Mouse (Mus musculus) lung, postnatal 0 days (tissue): ENCODE data around the gene Lrrc23.

ENCODE experiments used
- CTCF ChIP-seq: IDR thresholded peaks from 2 replicates; pipeline ENCODE4 v1.5.1; 2016; ENCODE audit warnings: antibody characterized with exemption, mild to moderate bottlenecking
- EP300 ChIP-seq: IDR thresholded peaks from 2 replicates; pipeline ENCODE4 v1.6.1; 2016; ENCODE audit warnings: antibody characterized with exemption, mild to moderate bottlenecking, control low read depth

DNA sequence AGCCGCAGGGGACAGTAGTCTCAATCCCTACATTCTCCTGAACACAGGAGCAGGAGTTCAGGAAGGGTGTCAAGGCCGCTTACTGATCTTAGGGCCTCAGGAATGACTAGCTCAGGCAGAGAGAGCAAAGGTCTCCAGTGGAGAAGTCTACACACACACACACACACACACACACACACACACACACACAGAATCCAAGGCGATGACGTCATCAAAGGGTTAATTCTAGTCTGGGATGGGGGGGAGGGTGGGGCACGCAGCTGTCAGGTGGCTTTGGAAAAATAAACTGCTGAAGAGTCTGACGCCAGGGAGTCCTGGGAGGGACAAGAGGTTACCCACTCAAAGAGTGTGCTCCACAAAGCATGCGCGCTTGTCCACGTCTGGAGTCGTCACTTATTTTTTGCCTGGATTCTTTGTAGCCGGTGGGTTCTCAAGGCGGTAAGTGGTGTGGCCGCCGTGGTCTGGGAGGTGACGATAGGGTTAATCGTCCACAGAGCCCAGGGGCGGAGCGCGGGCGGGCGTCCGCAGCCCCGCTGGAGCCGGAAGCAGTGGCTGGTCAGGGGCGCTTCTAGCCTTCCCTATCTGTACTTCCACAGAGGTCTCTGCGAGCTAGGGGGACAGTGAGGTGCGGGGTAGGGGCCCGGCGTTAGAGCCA, 29.0 kb upstream of the Lrrc23 start, which contains the start of gene Spsb2:
- no peak; the same call in 1 of the 2 replicates for TF ChIP-seq EP300
- TF ChIP-seq CTCF: no peak
